In genomic region chr2:118700179-118701062, GRCm38 (mm10) we compare ENCODE assay signal across 8 mouse cellular contexts. TPM values are rescaled to one million over a fixed set of nuclear protein-coding genes. Genes with fewer than 3 reads are reported as not detected.
DNase-seq lines count a peak whose midpoint lies in the region; TF ChIP-seq lines count a peak whose summit lies in the region.

No protein-coding gene starts in this region.

- peaks cover 99% of the 10 kb centered on the region for H3K27me3 ChIP-seq in embryonic facial prominence, embryonic 10.5 days (replicated peaks; ENCODE audit: low read depth, poor library complexity, severe bottlenecking)
- H3K27me3 ChIP-seq in heart, adult 2 months (ENCODE audit: control insufficient read depth, insufficient read depth, low read length): peaks cover 14% of the 10 kb centered on the region
- H3K27me3 ChIP-seq in liver, adult 2 months (ENCODE audit: control insufficient read depth, insufficient read depth, low read length): peaks cover 27% of the 10 kb centered on the region

- TF ChIP-seq CTCF in heart, adult 2 months (IDR thresholded peaks at IDR 0.05): peak; percentile 99; the same call in 1 of the 2 replicates
- TF ChIP-seq CTCF in liver, adult 2 months (IDR thresholded peaks at IDR 0.05; ENCODE audit: low read depth, low read length): peak; percentile 89

- no peaks in the 10 kb centered on the region for H3K9me3 ChIP-seq in embryonic facial prominence, embryonic 10.5 days

- no peak overlapping the region for H3K27ac ChIP-seq in embryonic facial prominence, embryonic 10.5 days (replicated peaks)
- no peak overlapping the region for H3K27ac ChIP-seq in heart, adult 2 months
- no peak overlapping the region for H3K27ac ChIP-seq in liver, adult 2 months (replicated peaks; ENCODE audit: insufficient read depth, low read depth, low read length)

- 2% methylated on average over 32 of the region's 32 CpGs for WGBS in embryonic facial prominence, embryonic 10.5 days
- WGBS in heart, adult 2 months: 9% methylated on average over 32 of the region's 32 CpGs
- WGBS in liver, adult 2 months: 7% methylated on average over 32 of the region's 32 CpGs

- peak overlapping the region; percentile 43 for H3K4me3 ChIP-seq in embryonic facial prominence, embryonic 10.5 days
- peak overlapping the region; percentile 26; the same call in 1 of the 2 replicates for H3K4me3 ChIP-seq in heart, adult 2 months
- H3K4me3 ChIP-seq in liver, adult 2 months (ENCODE audit: insufficient read depth, low read depth, low read length): no peak overlapping the region

- no peaks in the 10 kb centered on the region for H3K79me2 ChIP-seq in heart, adult 2 months (replicated peaks; ENCODE audit: control insufficient read depth, insufficient read depth, low read length)
- H3K79me2 ChIP-seq in liver, adult 2 months (ENCODE audit: control insufficient read depth, insufficient read depth, low read length): no peaks in the 10 kb centered on the region

- TF ChIP-seq POLR2A in heart, adult 2 months (IDR thresholded peaks at IDR 0.05; ENCODE audit: insufficient read depth, low read depth, low read length): no peak
- TF ChIP-seq POLR2A in liver, adult 2 months (IDR thresholded peaks at IDR 0.05; ENCODE audit: extremely low read depth, insufficient read depth, low read length): no peak

- H3K9ac ChIP-seq in heart, adult 2 months (ENCODE audit: low read depth, low read length): 0 out of 2 replicates have a peak overlapping the region, but pooled peaks have one; percentile 13
- no peak overlapping the region for H3K9ac ChIP-seq in liver, adult 2 months (ENCODE audit: low read depth, low read length)

- no peaks in the 10 kb centered on the region for H3K36me3 ChIP-seq in embryonic facial prominence, embryonic 10.5 days (replicated peaks)
- H3K36me3 ChIP-seq in heart, adult 2 months (ENCODE audit: control insufficient read depth, insufficient read depth, low read length): no peaks in the 10 kb centered on the region
- no peaks in the 10 kb centered on the region for H3K36me3 ChIP-seq in liver, adult 2 months (ENCODE audit: control insufficient read depth, insufficient read depth, low read length)

- intact Hi-C loops in heart, adult 2 months (cut with DNase I): loop anchor here (1.0 to 5.0 kb wide), 4 partner anchors 30 to 183 kb away; partner anchors contain the start of gene Inafm2

- H3K4me1 ChIP-seq in embryonic facial prominence, embryonic 10.5 days: peaks cover 53% of the 10 kb centered on the region
- peaks cover 6% of the 10 kb centered on the region for H3K4me1 ChIP-seq in heart, adult 2 months (ENCODE audit: control insufficient read depth, insufficient read depth, low read length)
- H3K4me1 ChIP-seq in liver, adult 2 months (ENCODE audit: control insufficient read depth, insufficient read depth, low read length): peaks cover 11% of the 10 kb centered on the region

- 0 out of 2 replicates have a peak, but pooled peaks have one; percentile 29 for TF ChIP-seq EP300 in heart, adult 2 months (IDR thresholded peaks at IDR 0.05; ENCODE audit: insufficient read depth, low read depth, low read length)

- DNase-seq in 416B (ENCODE audit: low read depth): peak; percentile 91
- peak; percentile 94 for DNase-seq in adrenal gland, postnatal 10 days
- peak; percentile 89 for DNase-seq in embryonic facial prominence, embryonic 10.5 days (ENCODE audit: low spot score)
- DNase-seq in heart, adult 2 months: peak; percentile 85 to 90
- peak; percentile 71 for DNase-seq in kidney, adult 11 months
- peak; percentile 22 for DNase-seq in liver, adult 2 months (ENCODE audit: extremely low read depth, low read depth, low spot score)
- DNase-seq in monocyte, adult 2 months (ENCODE audit: low read depth in 1 of 2, low spot score in 2 of 2): peak; percentile 33 to 69
- DNase-seq in spleen, postnatal 14 days (ENCODE audit: low spot score in 2 of 2): peak; percentile 68 to 80

RNA-seq across cellular contexts. Expression of gene Ankrd63, which starts 3.3 kb away (rescaled TPM):
- total RNA-seq in adrenal gland, postnatal 10 days (2021): under 1 TPM; 0.09 to 0.15 TPM
- not detected in 2 replicates for polyA plus RNA-seq in embryonic facial prominence, embryonic 10.5 days (2016; fragmentation: Nextera tagmentation; extraction: Ambion mirVana)
- total RNA-seq in heart, adult 2 months (2021): 1 to 10 TPM; 1.3 to 2.5 TPM
- polyA plus RNA-seq in heart, adult 2 months (2012; rRNA removed): 1.1 and 3.5 TPM in 2 replicates
- not detected in 2 replicates for total RNA-seq in liver, adult 2 months (2014; rRNA removed)
- not detected in 2 replicates for polyA plus RNA-seq in liver, adult 2 months (2012; rRNA removed)

RNA-seq across cellular contexts. Expression of gene Plcb2, which starts 27.8 kb away (rescaled TPM):
- total RNA-seq in adrenal gland, postnatal 10 days (2021): 1 to 10 TPM; 1.8 to 3.0 TPM
- polyA plus RNA-seq in embryonic facial prominence, embryonic 10.5 days (2016; fragmentation: Nextera tagmentation; extraction: Ambion mirVana): 0.41 and 0.44 TPM in 2 replicates
- total RNA-seq in heart, adult 2 months (2021): 1 to 10 TPM; 2.5 to 2.6 TPM
- polyA plus RNA-seq in heart, adult 2 months (2012; rRNA removed): 2.4 and 2.7 TPM in 2 replicates
- total RNA-seq in liver, adult 2 months (2014; rRNA removed): 1.2 and 1.7 TPM in 2 replicates
- 0.68 and 0.80 TPM in 2 replicates for polyA plus RNA-seq in liver, adult 2 months (2012; rRNA removed)

RNA-seq across cellular contexts. Expression of gene Pak6, which starts 37.3 kb away (rescaled TPM):
- 10 to 100 TPM in 1 of 2 experiments, 1 to 10 TPM in 1; 8.0 to 13.6 TPM for total RNA-seq in adrenal gland, postnatal 10 days (2021)
- polyA plus RNA-seq in embryonic facial prominence, embryonic 10.5 days (2016; fragmentation: Nextera tagmentation; extraction: Ambion mirVana): 0.45 and 0.72 TPM in 2 replicates
- 1 to 10 TPM; 6.1 to 8.1 TPM for total RNA-seq in heart, adult 2 months (2021)
- 11.1 and 12.7 TPM in 2 replicates for polyA plus RNA-seq in heart, adult 2 months (2012; rRNA removed)
- total RNA-seq in liver, adult 2 months (2014; rRNA removed): 0.07 TPM in 1 of 2 replicates, not detected in the other
- 0.23 and 0.25 TPM in 2 replicates for polyA plus RNA-seq in liver, adult 2 months (2012; rRNA removed)

RNA-seq across cellular contexts. Expression of gene Inafm2, which starts 45.1 kb away (rescaled TPM):
- 10 to 100 TPM; 27.3 to 27.9 TPM for total RNA-seq in adrenal gland, postnatal 10 days (2021)
- polyA plus RNA-seq in embryonic facial prominence, embryonic 10.5 days (2016; fragmentation: Nextera tagmentation; extraction: Ambion mirVana): 15.8 and 16.8 TPM in 2 replicates
- total RNA-seq in heart, adult 2 months (2021): 10 to 100 TPM; 31.8 to 34.9 TPM
- polyA plus RNA-seq in heart, adult 2 months (2012; rRNA removed): 8.8 and 16.3 TPM in 2 replicates
- 4.4 and 5.4 TPM in 2 replicates for total RNA-seq in liver, adult 2 months (2014; rRNA removed)
- 4.7 TPM in 2 replicates for polyA plus RNA-seq in liver, adult 2 months (2012; rRNA removed)

Comparison
In these comparisons a context has a peak if more than half of its experiments do, and no peak if none do; other contexts are left out.
1. DNase-seq: peak in every context shown above with its lines; median percentile 94 in adrenal gland, postnatal 10 days; 91 in 416B; 89 in embryonic facial prominence, embryonic 10.5 days; 88 in heart, adult 2 months; 74 in spleen, postnatal 14 days; 71 in kidney, adult 11 months; 51 in monocyte, adult 2 months; 22 in liver, adult 2 months.